Mouse (Mus musculus): ENCODE results near the gene Pnkp.

GRCm38 (mm10) chr7:44877833-44878232, 20.9 kb downstream of the Pnkp start:
- TF ChIP-seq CTCF (IDR thresholded peaks at IDR 0.05; ENCODE audit: low read depth), result no peak
- no peak for TF ChIP-seq EP300 (IDR thresholded peaks at IDR 0.05; ENCODE audit: low read depth)

Data from liver, embryonic 14.5 days (tissue).